Mouse (Mus musculus): Measurements from ENCODE around the gene Speer4c.
"Not testable (repeated sequence)": the region's sequence is repeated elsewhere in the genome, so short reads cannot be mapped to it uniquely, and the experiment has no call there.

- TF ChIP-seq CTCF, EP300 (IDR thresholded peaks at IDR 0.05; ENCODE audit: low read depth): not testable (repeated sequence)
Observed at GRCm38 (mm10) chr5:15663847-15664246, 50.2 kb downstream of the Speer4c start.
